Mouse (Mus musculus) gastrocnemius, postnatal 4 days (tissue): ENCODE results near the gene Kcnj3. TPM values are rescaled to one million over a fixed set of nuclear protein-coding genes. Genes with fewer than 3 reads are reported as not detected.
A peak's percentile ranks its signal among the peaks of the same experiment; 100 is the strongest.
"Not testable (repeated sequence)": the region's sequence is repeated elsewhere in the genome, so short reads cannot be mapped to it uniquely, and the experiment has no call there.

Source experiments
- DNase-seq, 2 experiments: peaks; one replicate each; pipeline ENCODE4 v3.0.0; 2021 to 2022; ENCODE audit warnings: low spot score in 2 of 2, mixed read lengths in 2 of 2
- long read RNA-seq, 2 experiments: library from polyadenylated mRNA; stranded (forward); transcript quantifications; one replicate each; pipeline ENCODE4 v2.0.0; 2021
- total RNA-seq, 2 experiments: library from RNA; stranded (reverse); gene quantifications; 2 replicates each; pipeline ENCODE4 v1.2.3; 2021

Kcnj3 gene
- 1 to 10 TPM; 2.5 to 3.3 TPM for total RNA-seq
- long read RNA-seq, experiment 1, partial matches to known transcripts: 0 of 1 reads
- long read RNA-seq, experiment 1, other reads (novel, unspliced or antisense): 1 of 1 reads
- long read RNA-seq, experiment 2, partial matches to known transcripts: 0 of 1 reads
- long read RNA-seq, experiment 2, other reads (novel, unspliced or antisense): 0 of 1 reads

DNA sequence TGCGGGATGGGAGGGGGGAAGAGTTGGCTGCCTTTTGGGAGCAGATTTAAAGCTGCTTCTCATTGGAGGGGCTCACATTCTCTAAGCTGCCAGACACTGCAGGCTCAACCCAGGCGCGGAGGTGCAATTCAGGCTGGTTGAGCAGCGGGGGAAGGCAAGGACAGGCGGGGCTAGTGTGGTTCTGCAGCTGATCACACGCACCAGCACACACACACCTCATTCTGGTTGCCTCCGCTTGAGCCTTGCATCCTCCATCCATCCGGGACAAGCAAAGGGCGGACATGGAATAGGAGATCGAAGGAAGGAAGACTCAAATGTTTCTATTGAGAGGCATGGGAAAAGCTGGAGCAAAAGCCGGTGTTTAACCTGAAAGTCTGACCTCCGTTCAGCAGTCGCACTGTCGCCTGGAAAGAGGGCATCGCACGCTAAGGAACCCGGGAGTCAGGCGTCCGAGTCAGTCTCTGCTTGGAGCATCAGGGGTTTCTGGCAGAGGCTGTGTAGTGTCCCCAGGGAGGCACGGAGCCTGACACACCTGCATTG, at the start of gene Kcnj3:
Kcnj3 (plus strand) TSS at position 250 of the 540 bp plus-strand sequence.
- peak in 1 of 2 experiments; percentile 6 for DNase-seq

GRCm38 (mm10) chr2:55390330-55390989, 45.3 kb upstream of the Kcnj3 start:
- no peak for DNase-seq

- no peak for DNase-seq
These were observed 30.5 kb upstream of the Kcnj3 start for GRCm38 (mm10) chr2:55405307-55405706.

- DNase-seq: no peak
These were observed 8.1 kb upstream of the Kcnj3 start for GRCm38 (mm10) chr2:55427633-55428032.

DNA sequence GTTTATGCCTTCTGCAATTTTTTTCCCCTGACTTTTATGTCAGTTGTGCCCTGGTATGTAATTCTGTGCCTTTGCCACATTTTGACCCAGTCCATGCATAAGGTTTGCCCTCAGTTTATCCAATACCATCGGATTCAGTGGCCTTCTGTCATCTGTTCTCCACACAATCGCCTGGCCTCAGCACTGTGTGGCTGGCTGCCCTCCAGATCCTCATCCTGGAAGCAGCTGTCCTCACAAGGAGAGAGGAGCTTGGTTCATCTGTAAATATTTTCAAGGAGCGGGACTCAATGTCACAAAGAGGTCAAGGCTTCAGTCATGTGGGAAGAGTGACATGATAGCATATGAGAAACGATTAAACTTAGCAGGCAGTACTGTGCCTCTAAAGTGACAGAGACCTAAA, 3.7 kb upstream of the Kcnj3 start:
- no peak for DNase-seq

DNA sequence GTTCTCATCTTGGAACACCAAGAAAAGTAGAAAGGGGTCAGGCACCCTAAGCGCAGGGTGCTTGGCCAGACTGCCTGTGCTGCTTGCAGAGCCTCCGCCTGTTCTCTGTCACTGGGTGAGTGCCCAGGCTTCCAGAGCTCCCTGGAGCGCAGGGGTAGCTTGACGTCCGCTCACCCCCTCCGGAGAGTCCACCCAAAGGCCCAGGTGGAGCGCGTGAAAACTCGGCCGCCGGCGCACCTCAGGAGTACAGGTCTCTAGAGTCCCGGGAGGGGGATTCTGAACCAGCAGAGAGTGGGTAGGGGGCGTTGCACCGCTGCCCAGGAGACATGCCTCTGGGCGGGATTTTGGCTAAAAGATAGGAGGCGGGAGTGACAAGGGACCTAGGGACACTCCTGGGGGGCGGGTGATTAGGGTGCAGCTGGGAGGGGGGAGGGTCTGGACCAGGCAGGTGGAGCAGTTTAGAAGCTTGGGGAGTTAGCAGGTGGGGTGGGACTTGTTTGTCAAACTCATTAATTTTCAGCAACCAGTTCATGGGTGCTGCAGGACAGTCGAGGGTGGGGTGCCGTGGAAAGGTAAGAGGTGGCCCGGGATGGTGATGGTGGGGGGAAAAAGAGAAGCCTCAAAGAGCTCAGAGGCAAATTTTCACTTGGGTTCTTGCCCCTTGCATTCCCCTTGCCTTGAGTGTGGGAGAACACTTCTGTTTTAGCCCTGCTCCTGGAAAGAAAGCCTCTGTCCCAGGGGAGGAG, 664 bp downstream of the Kcnj3 start:
- peak in 1 of 2 experiments; percentile 8 for DNase-seq

- no peak for DNase-seq
These were observed 1.5 kb downstream of the Kcnj3 start for GRCm38 (mm10) chr2:55437007-55437949.

GRCm38 (mm10) chr2:55437977-55438376, 2.2 kb downstream of the Kcnj3 start:
- no peak for DNase-seq

GRCm38 (mm10) chr2:55439211-55439610, 3.4 kb downstream of the Kcnj3 start:
- DNase-seq: no peak

- DNase-seq: no peak
These were observed 6.2 kb downstream of the Kcnj3 start for GRCm38 (mm10) chr2:55442006-55442405.

GRCm38 (mm10) chr2:55447298-55447697, 11.5 kb downstream of the Kcnj3 start:
- DNase-seq: no peak

DNA sequence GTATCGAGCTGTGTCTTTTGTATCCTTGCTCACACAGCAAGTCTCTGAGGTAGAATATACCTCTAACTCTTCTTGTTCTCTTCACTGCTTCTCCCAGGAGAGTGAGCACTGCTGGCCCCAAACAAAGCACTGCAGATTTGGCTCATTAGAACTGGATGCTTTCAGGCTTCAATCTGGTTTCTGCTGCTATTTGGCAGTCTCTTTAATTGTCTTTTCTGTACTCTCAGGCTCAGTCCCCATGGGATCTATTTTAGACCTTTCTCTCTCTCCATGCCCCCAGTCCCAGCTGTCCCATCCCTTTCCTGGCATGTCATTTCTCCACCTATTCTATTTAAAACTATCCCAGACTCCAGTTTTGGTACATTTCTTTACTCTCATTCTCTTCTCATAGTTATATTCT, 15.0 kb downstream of the Kcnj3 start:
- no peak for DNase-seq

GRCm38 (mm10) chr2:55459195-55459594, 23.4 kb downstream of the Kcnj3 start:
- DNase-seq: no peak

DNA sequence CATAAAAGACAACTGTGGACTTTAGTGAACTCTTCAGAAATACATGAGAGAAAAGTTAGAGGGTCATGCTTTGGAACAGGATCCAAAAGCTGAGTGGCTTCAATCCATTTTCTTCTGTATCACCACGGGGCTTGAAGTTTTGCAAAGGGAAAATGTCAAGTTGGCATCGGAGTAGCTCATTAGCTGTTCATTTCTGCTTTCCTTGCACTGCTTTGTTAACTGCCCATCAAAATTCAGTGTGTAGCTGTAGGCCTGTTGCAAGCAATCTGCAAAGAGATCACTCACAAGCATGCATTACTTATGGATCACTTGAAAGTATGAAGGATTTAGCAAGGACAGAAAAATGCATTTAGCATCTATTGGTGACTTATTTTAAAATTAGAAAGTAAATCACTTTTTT, 33.4 kb downstream of the Kcnj3 start:
- no peak for DNase-seq

DNA sequence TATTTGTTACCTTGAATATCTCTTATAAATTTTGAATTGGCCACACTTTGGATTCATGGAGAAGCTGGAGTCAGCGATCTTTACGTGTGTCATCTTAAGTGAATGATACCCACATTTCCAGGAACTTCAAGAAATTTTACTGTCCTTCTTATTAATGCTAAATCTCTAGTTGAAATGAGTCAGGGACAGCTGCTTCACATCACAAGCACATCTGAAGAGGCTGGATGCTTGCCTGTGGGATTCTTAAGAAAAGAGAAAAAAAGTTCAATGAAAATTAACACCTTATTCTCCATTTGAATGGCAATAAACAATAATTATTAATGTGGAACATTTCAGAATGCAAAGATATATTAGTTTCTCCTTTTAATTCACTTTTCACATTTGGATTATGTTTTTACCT, 34.2 kb downstream of the Kcnj3 start:
- DNase-seq: no peak

- DNase-seq: no peak
These were observed 43.7 kb downstream of the Kcnj3 start for GRCm38 (mm10) chr2:55479511-55479910.

DNA sequence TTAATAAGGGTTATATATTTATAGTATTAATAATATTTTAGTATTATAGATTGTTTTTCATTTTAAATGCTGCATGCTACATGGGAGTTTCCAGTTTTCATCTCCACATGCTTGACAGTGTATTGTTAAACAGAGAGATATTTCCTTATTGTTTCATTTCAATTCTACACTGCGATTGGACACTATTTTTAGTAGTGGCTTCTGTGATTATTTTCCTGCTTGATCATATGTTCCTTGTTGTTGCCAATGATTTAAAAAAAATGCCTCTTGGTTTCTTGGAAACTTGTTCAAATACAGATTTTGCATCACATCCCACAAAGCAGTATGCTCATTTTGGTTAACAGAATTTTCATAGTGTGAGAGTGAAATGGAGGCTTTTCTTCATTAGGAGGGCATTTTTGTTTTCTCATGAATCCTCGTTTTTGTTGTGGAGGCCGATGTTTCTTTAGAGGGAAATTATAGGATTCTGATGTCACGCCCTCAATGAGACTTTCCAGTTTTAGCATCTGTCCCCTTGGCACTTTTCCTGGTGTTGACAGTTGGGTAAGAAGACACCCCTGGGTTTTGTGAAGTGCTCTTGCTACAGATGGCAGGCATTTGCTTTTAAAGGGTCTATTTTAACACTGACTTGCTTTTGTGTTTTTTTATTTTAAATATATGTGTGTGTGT, 44.3 kb downstream of the Kcnj3 start:
- DNase-seq: peak in 1 of 2 experiments; percentile 13

GRCm38 (mm10) chr2:55480602-55480965, 44.8 kb downstream of the Kcnj3 start:
- no peak for DNase-seq

DNA sequence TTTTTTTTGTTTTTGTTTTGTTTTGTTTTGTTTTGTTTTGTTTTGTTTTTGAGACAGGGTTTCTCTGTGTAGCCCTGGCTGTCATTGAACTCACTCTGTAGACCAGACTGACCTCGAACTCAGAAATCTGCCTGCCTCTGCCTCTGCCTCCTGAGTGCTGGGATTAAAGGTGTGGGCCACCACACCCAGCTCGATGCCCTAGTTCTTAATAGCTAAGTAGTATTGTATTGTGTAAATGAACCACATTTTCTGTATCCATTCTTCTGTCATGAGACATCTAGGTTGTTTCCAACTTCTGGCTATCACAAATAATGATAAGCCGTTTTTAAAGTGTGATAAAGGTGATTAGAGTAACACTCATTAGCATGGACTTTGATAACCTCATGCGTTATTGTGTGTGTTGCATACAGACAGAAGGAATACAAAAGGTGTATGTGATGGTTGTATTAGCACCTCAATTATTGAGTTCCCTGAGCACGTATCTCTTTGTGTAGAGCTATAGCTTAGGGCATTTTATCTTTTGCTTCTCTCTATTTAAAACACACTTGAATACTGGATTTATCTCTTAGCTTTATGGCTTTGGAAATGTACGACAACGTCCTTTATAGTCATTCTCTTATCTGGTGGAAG, 49.8 kb downstream of the Kcnj3 start:
- DNase-seq: not testable (repeated sequence)
